Mouse (Mus musculus) CH12.LX (cell line): Measurements from ENCODE around the gene Pitpna.

Experiments
- BHLHE40 ChIP-seq: IDR thresholded peaks from 2 replicates; pipeline ENCODE4 v1.6.1; 2011; ENCODE audit warnings: mild to moderate bottlenecking, low read depth, low read length, improper control_type of control experiment
- CHD1 ChIP-seq: IDR thresholded peaks from 2 replicates; pipeline ENCODE4 v1.6.1; 2012; ENCODE audit warnings: low read depth, low read length, improper control_type of control experiment, inconsistent platforms
- CTCF ChIP-seq, 2 experiments: IDR thresholded peaks in 1 of 2; conservative IDR thresholded peaks in 1 of 2; 2 replicates each; pipeline ENCODE4 v1.5.1; 2011 to 2012; ENCODE audit warnings: low read depth in 2 of 2, low read length in 2 of 2, improper control_type of control experiment in 1 of 2, inconsistent platforms in 1 of 2, mild to moderate bottlenecking in 1 of 2, moderate library complexity in 1 of 2
- EP300 ChIP-seq: IDR thresholded peaks from 2 replicates; pipeline ENCODE4 v1.6.1; 2011; ENCODE audit warnings: low read length, improper control_type of control experiment
- IRF4 ChIP-seq: IDR thresholded peaks from 2 replicates; pipeline ENCODE4 v1.6.1; 2014; ENCODE audit warnings: low read depth, mild to moderate bottlenecking, inconsistent platforms, low read length, improper control_type of control experiment
- MAX ChIP-seq: IDR thresholded peaks from 2 replicates; pipeline ENCODE4 v1.6.1; 2011; ENCODE audit warnings: low read length, improper control_type of control experiment
- ZNF384 ChIP-seq: IDR thresholded peaks from 2 replicates; pipeline ENCODE4 v1.6.1; 2012; ENCODE audit warnings: low read depth, low read length, improper control_type of control experiment, inconsistent platforms

DNA sequence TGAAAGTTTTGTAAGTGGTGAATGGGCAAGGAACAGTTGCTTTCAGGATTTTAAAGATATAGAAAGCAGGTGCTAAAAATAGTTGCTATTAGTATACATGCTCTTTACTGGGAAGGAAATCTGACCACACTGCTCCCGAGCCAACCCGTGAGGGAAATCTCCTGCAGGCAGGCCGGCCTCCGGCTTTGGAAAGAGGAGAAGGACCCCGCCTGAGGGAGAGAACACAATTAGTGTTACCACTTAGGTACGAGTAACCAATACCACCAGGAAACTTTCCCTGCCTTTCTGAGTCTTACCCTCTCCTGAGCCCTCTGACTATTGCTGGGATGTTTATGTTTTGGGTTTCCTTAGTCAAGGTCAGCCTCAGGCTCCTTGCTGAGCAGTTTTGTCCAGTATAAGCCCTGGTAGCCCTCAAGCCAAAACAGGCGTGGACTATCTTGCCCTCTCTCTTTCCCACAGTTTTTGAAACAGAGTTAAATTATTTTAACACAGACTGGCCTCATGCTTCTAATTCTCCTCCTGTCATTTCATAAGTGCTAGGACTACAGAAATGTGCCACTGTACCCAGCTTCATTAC is 34.9 kb upstream of the Pitpna start:
- TF ChIP-seq CTCF (conservative IDR thresholded peaks at IDR 0.05 in 1 of 2, IDR thresholded peaks at IDR 0.05 in 1 of 2; ENCODE audit: low read depth in 2 of 2, low read length in 2 of 2) = no peak
- no peak for TF ChIP-seq EP300
- no peak for TF ChIP-seq MAX
- no peak for TF ChIP-seq ZNF384
- no peak for TF ChIP-seq BHLHE40
- TF ChIP-seq IRF4 = no peak
- TF ChIP-seq CHD1 = no peak
